Mouse (Mus musculus): ENCODE data around the gene Nop10. TPM values are rescaled to one million over a fixed set of nuclear protein-coding genes. Genes with fewer than 3 reads are reported as not detected.

Nop10 gene
- polyA plus RNA-seq, 1 experiment, result 95.9 TPM

DNA sequence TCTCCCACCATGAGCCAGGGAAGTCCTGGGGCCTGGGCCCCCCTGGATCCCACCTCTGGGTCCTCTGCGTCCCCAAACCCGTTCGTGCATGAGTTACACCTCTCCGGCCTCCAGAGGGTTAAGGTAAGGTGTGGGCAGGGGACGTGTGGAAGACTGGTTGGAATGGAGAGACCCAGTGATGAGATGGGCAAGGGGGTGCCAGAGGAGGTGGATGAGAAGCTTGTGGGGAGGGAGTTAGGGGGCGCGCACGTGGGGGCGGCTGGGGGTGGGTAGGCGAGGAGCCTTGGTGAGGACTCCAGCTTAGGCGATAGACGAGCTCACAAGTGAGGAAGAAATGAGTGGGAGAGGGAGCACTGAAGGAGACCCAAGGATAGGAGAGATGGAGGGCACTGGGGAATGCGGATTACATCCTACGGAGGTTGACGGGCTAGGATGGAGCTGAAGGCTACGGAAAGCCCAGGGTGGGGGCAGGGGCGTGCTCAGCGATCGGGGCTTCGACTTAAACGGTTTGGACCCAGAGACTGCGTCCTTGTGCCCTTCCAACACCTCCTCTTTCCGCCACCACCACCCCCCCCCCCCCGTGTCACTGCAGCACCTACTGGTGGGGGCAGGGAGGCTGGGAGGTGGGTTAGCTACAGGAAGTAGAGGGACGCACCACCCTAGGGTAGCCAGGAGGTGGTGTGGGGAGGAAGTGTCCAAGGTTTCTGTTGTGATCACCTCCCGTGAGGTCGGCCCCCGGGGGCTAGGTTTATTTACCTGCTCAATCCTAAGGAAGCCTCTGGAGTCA lies 21.6 kb upstream of the Nop10 start:
- no peak for TF ChIP-seq POLR2A (IDR thresholded peaks at IDR 0.05; ENCODE audit: borderline replicate concordance, extremely low read depth, insufficient read depth, insufficient read length, poor library complexity, severe bottlenecking)
- no peak for TF ChIP-seq CTCF (IDR thresholded peaks at IDR 0.05; ENCODE audit: borderline replicate concordance, extremely low read depth, insufficient read depth, insufficient read length)
- peak; percentile 69 for DNase-seq (ENCODE audit: low read depth)

DNA sequence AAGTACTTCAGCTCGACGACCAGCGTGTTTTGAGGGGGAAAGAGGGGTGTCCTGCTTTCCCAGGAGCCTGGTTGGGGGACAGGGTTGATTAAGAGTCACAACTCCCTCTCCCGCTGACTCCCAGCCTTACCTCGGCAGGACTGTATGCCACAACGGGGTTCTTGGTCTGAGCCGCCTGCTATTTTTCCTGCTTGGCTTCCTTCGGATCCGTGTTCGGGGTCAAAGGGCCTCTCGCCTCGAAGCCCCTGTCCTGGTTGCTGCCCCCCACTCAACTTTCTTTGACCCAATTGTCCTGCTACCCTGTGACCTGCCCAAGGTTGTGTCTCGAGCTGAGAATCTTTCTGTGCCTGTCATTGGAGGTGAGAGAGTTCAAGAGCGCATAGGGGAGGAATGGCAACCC lies 19.9 kb upstream of the Nop10 start:
- no peak for TF ChIP-seq POLR2A (IDR thresholded peaks at IDR 0.05; ENCODE audit: borderline replicate concordance, extremely low read depth, insufficient read depth, insufficient read length, poor library complexity, severe bottlenecking)
- DNase-seq (ENCODE audit: low read depth), result no peak

DNA sequence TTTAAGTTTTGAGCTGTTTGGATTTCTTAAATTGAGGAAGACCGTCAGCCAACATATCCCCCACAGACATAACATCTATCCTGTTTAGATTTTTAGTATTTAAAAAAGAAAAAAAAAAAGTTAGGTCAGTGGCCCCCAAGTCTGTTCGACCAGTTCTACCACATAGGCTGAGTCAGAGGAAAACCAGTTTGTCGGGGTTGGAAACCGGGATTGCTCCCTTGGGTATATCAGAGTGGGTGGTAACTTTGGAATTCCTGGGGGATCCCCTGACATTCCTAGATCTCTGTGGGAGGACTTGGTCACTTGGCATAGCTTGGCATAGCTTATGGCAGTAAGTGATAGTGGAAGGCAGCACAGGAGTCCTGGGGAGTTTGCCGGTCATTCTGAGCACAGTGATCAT lies 16.4 kb upstream of the Nop10 start:
- DNase-seq (ENCODE audit: low read depth), result no peak
- TF ChIP-seq POLR2A (IDR thresholded peaks at IDR 0.05; ENCODE audit: borderline replicate concordance, extremely low read depth, insufficient read depth, insufficient read length, poor library complexity, severe bottlenecking), result no peak
- TF ChIP-seq CTCF (IDR thresholded peaks at IDR 0.05; ENCODE audit: borderline replicate concordance, extremely low read depth, insufficient read depth, insufficient read length), result no peak

DNA sequence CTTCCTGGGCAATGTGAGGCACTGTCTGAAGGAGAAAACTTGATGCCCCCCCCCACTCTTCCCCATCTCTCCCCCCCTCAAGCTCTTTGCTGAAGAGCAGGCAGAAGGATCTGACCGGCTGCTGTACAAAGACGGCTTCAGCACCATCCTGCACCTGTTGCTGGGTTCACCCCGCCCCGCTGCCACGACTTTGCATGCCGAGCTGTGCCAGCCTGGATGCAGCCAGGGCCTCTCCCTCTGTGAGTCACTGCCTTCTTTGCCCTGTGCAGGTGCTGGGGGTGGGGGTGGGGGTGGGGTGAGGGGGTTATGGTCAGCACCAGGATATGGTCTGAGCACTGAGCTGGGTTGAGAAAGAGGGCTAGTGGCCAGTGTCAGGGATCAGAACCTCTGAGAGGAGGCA lies 15.5 kb upstream of the Nop10 start:
- TF ChIP-seq POLR2A (IDR thresholded peaks at IDR 0.05; ENCODE audit: borderline replicate concordance, extremely low read depth, insufficient read depth, insufficient read length, poor library complexity, severe bottlenecking) (no peak), CTCF (IDR thresholded peaks at IDR 0.05; ENCODE audit: borderline replicate concordance, extremely low read depth, insufficient read depth, insufficient read length) (no peak)
- no peak for DNase-seq (ENCODE audit: low read depth)

DNA sequence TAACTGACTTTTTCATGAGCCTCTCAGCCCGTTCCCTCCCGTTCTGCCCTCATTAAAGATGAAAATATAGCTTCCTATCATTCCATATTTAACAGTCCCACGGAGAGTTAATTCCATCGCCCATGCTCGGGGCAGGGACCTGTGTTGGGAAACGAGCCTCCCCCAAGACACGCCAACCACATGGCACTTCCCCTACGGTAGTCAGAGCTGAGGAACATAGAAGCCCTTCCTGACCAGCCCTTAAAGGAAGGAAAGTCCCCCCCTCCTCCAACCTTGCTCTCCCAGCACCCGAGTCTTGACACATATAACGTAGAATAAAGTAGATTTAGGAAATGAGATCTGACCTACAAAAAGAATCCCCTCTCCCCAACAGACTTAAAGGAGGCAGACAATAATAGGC lies 14.4 kb upstream of the Nop10 start:
- no peak for TF ChIP-seq CTCF (IDR thresholded peaks at IDR 0.05; ENCODE audit: borderline replicate concordance, extremely low read depth, insufficient read depth, insufficient read length)
- no peak for TF ChIP-seq POLR2A (IDR thresholded peaks at IDR 0.05; ENCODE audit: borderline replicate concordance, extremely low read depth, insufficient read depth, insufficient read length, poor library complexity, severe bottlenecking)
- DNase-seq (ENCODE audit: low read depth), result no peak

DNA sequence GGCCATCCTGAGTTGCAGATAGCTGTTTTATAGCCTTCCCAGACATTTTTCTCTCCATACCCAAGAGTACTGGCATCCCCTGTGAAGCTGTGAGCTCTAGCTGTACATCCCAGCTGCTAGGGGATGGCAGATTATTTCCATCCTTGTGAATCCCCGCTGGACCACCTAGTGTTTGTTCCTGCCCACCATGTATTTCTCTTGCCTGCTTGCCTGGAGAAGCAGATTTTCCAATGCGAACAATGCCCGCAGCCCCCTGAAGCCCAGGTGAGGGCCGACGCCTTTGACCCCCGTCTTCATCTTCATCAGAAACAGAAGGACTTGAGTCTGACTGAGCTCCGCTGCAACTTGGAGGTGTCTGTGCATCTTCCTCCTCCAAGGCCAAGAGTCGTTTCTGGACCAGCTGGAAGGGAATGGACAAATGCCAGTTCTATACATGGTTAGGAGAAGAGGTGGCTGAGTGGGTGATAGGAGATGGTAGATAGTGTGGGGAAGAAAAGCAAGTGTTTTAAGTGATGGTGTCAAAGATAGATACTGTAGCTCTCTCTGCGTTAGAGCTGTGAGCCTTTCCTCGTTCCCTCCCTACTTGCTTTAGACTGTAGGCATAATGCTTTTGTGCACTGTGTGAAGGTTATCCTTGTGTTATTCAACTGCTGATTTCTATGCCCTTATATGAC lies 11.8 kb upstream of the Nop10 start:
- DNase-seq (ENCODE audit: low read depth), result no peak
- TF ChIP-seq POLR2A (IDR thresholded peaks at IDR 0.05; ENCODE audit: borderline replicate concordance, extremely low read depth, insufficient read depth, insufficient read length, poor library complexity, severe bottlenecking) (no peak), CTCF (IDR thresholded peaks at IDR 0.05; ENCODE audit: borderline replicate concordance, extremely low read depth, insufficient read depth, insufficient read length) (no peak)

DNA sequence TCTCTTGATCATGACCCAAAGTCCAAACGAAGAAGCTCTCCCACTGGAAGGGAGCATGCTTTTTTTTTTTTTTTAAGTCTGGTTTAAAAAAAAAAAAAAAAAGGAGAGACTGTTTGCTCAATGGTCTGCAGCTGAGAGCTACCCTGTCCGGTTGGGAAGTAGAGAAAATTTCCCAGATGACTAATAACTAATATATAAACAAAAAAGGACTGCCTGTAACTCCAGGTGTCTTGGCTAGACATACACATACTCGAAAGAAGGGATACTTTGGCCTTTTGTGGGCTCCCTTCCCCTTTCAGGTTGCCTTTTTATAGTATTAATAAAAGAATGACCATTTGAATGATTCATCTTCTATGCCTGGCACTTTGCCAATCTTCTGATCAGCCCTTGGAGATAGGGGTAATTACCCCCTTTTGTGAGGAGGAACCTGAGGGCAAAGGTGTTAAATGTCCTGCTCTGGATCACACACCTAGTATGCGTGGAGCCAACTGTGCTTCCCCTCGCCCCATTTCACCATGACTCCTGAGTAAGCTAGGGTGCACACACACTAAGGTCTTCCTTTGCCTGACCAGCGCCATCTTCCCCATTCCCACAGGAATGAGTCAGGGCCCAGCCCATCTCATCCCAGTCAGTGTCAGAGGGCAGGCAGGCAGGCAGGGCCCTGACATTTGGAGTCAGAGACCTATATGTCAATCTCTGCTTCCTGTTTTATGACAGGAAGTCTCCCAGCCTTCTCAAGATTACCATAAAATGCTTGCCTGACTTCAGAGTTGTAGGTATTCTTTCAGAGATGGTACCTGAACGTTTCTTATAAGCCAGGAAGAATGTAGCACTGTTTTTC lies 6.8 kb upstream of the Nop10 start:
- DNase-seq (ENCODE audit: low read depth), result no peak
- TF ChIP-seq CTCF (IDR thresholded peaks at IDR 0.05; ENCODE audit: borderline replicate concordance, extremely low read depth, insufficient read depth, insufficient read length) (no peak), POLR2A (IDR thresholded peaks at IDR 0.05; ENCODE audit: borderline replicate concordance, extremely low read depth, insufficient read depth, insufficient read length, poor library complexity, severe bottlenecking) (no peak)

DNA sequence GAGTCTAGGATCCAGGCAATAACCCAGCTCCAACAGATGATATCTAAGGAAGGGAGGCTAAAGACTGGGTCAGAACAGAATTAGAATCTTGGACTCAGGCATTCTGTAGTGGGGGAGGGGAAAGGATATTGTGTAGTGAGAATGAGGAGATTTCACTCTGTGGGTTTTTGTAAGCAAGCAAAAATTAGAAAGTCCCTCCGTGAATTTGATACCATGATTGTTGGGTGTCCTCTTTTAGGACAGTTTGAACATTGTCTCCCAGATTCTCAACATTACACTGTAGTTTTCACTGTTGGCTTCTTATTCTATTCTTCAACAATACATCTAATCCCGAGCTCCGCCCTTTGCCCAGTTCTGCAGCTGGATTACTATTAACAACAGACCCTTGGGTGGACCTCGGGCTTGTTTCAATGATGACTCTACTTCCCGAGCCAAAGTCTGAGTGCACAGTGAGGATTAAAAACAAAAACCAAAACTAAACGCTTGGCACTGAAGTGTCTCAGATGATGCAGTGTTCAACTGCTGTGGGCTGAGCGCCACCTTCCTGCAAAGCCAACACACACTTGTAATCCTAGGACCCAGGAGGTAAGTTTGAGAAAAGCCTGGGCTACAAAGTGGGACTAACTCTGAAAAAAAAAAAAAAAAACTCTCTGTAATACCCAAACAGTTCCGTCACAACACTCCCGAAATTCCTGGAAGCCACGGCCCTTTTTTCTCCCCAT lies 2.3 kb upstream of the Nop10 start, which contains the start of gene Nutm1:
TSS of gene Nutm1 (minus strand) at position 51 of the 722 bp plus-strand sequence.
- TF ChIP-seq POLR2A (IDR thresholded peaks at IDR 0.05; ENCODE audit: borderline replicate concordance, extremely low read depth, insufficient read depth, insufficient read length, poor library complexity, severe bottlenecking) (no peak), CTCF (IDR thresholded peaks at IDR 0.05; ENCODE audit: borderline replicate concordance, extremely low read depth, insufficient read depth, insufficient read length) (no peak)
- no peak for DNase-seq (ENCODE audit: low read depth)

DNA sequence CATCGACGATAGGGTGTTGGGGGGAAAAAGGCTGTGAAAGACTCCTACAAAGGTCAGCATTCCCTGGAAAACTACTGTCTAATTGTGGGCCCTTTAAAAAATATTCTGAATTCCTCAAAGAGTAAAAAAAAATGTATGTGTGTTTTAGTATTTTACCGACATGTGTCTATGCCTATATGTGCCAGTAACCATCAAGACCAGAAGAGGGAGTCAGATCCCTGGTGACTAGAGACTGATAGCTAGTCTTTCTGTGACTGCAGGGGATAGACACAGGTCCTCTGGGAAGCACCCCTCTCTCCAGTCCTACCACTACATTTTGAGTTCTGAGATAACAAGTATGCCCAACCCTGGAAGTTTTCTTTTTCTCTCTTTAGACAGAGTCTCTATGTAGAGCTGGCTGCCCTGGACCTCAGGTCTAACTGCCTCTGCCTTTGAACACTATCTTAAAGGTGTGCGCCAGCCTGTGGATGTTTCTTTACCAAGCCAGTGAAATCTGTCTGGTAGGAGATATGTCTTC lies 1.1 kb downstream of the Nop10 start:
- no peak for DNase-seq (ENCODE audit: low read depth)
- TF ChIP-seq CTCF (IDR thresholded peaks at IDR 0.05; ENCODE audit: borderline replicate concordance, extremely low read depth, insufficient read depth, insufficient read length), result no peak
- no peak for TF ChIP-seq POLR2A (IDR thresholded peaks at IDR 0.05; ENCODE audit: borderline replicate concordance, extremely low read depth, insufficient read depth, insufficient read length, poor library complexity, severe bottlenecking)

DNA sequence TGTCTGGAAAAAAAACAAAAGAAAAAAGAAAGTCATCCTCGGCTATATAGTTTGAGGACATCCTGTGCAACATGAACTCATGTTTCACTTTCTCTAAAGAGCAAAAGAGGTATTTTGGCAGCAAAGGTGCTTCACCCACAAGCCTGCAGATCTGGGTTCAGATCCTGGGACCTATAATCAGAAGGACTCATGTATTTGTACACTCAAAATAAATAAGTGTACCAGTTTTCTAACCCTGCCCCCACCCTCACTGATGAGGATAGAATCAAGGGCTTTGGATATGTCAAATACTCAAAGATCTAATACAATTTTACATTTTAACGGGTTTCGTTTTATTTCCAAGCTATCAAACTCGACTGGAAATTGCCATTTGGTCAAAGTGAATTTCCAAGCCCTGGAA lies 2.6 kb downstream of the Nop10 start:
- TF ChIP-seq CTCF (IDR thresholded peaks at IDR 0.05; ENCODE audit: borderline replicate concordance, extremely low read depth, insufficient read depth, insufficient read length) (no peak), POLR2A (IDR thresholded peaks at IDR 0.05; ENCODE audit: borderline replicate concordance, extremely low read depth, insufficient read depth, insufficient read length, poor library complexity, severe bottlenecking) (no peak)
- no peak for DNase-seq (ENCODE audit: low read depth)

All from brain, embryonic 14.5 days (tissue).